Mouse (Mus musculus): ENCODE data around the gene Ccrl2.

GRCm38 (mm10) chr9:111087960-111088359 lies 30.6 kb upstream of the Ccrl2 start:
- no peak for TF ChIP-seq MXI1 (IDR thresholded peaks at IDR 0.05; ENCODE audit: low read depth, low read length)
- no peak for TF ChIP-seq ZMIZ1 (IDR thresholded peaks at IDR 0.05; ENCODE audit: low read depth, low read length)
- no peak for TF ChIP-seq SIN3A (IDR thresholded peaks at IDR 0.05; ENCODE audit: low read length)
- no peak for TF ChIP-seq ZKSCAN1 (IDR thresholded peaks at IDR 0.05; ENCODE audit: low read depth, low read length)
- no peak for TF ChIP-seq SMC3 (IDR thresholded peaks at IDR 0.05; ENCODE audit: low read depth, low read length)
- no peak for TF ChIP-seq USF2 (IDR thresholded peaks at IDR 0.05; ENCODE audit: borderline replicate concordance in 1 of 2, insufficient read depth in 1 of 2, low read depth in 1 of 2, low read length in 2 of 2)
- TF ChIP-seq HCFC1 (IDR thresholded peaks at IDR 0.05; ENCODE audit: low read depth, low read length), result no peak
- no peak for TF ChIP-seq CTCF (IDR thresholded peaks at IDR 0.05 in 2 of 3, conservative IDR thresholded peaks at IDR 0.05 in 1 of 3; ENCODE audit: control insufficient read depth in 1 of 3, insufficient read depth in 1 of 3, low read depth in 2 of 3, low read length in 3 of 3, poor library complexity in 1 of 3, severe bottlenecking in 1 of 3)
- TF ChIP-seq RAD21 (IDR thresholded peaks at IDR 0.05; ENCODE audit: low read depth, low read length), result no peak

Data from MEL (cell line).